Mouse (Mus musculus): Measurements from ENCODE around the gene Gmpr. TPM values are rescaled to one million over a fixed set of nuclear protein-coding genes. Genes with fewer than 3 reads are reported as not detected.

Gene Gmpr
- total RNA-seq, 2 experiments from 2014 or later, result 157 to 197 TPM

DNA sequence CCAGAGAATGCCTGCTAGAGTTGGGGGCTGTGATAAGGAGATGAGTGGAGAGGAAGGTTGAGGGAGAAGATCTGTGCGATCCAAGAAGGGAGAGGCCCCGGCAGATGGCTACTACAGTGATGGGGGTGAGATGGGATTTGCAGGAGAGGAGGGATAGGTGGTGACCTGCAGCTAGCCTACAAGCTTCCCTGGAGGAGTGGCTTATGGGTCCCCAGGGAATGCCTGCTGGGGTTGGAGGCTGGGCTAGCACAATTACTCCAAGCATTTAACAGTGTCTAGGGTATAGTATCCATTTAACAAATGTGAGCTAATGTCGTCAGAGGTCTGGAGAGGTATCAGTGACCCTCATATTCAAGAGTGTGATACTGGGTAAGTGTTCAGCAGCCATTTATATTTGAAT, 7.9 kb upstream of the Gmpr start:
- no peak for DNase-seq
- intact Hi-C loops (cut with DNase I), result no loop called here

DNA sequence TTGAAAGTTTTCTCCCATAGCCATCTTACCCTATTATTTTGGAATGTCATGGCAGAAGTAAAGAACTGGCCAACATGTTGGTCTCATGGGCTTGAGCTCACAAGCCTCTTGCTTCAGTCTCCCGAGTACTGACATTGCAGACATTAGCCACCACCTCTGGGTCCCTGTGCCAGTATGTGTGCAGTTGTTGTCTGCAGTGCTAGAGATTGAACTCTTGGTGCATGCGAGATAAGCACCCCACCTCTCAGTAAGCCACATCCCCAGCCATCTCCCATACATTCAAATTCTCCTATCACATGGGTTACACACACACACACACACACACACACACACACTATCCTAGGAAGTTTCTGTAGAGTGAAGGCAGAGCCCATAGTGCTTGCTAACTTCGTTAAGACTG, 7.3 kb upstream of the Gmpr start:
- no peak for DNase-seq
- intact Hi-C loops (cut with DNase I), result no loop called here

DNA sequence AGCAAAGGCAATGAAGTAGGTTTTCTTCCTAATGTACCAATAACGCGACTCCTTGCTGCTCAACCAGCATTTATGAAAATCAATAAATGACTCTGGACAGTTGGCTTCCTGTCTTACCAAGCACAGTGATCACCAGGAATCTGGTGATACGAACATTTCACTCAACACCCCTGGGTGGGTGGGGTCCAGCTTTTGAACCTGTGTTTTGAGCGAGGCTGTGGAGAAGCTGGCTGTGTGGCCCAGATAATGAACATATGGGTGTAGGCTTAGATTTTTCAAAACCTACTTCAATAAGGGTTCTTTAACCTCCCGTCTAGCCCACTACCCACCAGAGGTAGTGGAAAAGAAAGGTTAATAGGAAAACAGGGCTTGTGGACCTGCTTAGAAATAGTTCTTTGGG, 4.5 kb upstream of the Gmpr start:
- DNase-seq, result no peak
- intact Hi-C loops (cut with DNase I), result no loop called here

DNA sequence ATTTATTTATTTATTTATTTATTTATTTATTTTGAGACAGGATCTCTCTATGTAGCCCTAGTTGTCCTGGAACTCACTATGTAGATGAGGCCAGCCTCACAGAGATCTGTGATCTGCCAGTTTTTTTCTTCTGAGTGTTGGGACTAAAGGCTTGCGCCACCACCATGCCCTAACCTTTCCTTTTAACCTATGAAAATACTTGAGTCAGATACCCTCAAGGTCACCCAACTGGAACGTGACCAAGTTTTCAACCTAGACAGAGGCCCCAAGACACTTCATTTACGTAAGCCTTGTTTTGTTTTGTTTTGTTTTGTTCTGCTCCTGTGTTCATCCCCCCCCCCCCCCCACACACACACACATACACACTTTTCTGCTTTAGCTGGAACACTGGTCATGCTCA, 1.7 kb upstream of the Gmpr start:
- DNase-seq, result no peak
- intact Hi-C loops (cut with DNase I), result no loop called here

DNA sequence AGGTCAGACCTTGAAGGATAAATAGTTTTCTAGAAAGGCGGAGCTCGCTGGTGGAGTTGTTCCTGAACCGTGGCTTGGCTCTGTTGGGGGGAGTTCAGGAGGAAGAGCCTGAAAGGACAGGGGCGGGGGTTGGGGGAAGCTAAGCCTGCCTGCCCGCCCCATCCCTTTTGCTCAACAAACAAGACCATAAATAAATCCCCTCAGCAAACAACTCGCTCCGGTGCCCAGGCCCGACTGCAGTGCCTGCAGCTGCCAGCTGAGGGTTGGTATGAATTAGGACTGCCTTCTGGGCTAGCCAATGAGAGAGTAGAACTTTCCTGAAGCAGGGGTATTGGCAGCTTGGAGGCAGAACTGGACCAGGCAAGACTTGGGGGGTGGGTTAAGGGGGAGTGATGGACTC, 1.3 kb downstream of the Gmpr start:
- peak; percentile 50 to 56 for DNase-seq
- intact Hi-C loops (cut with DNase I), result loop anchor here (2.0 kb wide), 1 partner anchor 30 kb away; no protein-coding TSS in a partner anchor

DNA sequence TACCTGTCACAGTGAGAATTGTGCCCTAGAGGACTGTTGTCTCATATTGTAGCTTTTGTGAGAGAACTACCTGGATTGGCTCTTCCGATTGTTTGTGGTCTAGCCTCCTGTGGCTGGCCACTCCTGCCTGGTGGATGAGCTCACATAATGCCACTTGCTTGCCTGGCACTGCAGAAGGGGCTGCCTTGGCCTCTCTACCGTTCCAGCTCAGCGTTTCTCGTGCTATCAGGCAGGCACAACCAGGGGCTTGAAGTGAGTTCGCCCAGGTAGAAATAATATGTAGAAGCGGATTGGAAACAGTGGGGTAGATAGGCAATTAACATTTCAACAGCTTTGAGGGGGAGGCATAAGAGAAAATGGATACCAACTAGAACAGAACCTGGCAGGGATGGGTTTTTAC, 2.1 kb downstream of the Gmpr start:
- DNase-seq, result no peak
- intact Hi-C loops (cut with DNase I), result loop anchor here (2.0 kb wide), 1 partner anchor 29 kb away; no protein-coding TSS in a partner anchor

DNA sequence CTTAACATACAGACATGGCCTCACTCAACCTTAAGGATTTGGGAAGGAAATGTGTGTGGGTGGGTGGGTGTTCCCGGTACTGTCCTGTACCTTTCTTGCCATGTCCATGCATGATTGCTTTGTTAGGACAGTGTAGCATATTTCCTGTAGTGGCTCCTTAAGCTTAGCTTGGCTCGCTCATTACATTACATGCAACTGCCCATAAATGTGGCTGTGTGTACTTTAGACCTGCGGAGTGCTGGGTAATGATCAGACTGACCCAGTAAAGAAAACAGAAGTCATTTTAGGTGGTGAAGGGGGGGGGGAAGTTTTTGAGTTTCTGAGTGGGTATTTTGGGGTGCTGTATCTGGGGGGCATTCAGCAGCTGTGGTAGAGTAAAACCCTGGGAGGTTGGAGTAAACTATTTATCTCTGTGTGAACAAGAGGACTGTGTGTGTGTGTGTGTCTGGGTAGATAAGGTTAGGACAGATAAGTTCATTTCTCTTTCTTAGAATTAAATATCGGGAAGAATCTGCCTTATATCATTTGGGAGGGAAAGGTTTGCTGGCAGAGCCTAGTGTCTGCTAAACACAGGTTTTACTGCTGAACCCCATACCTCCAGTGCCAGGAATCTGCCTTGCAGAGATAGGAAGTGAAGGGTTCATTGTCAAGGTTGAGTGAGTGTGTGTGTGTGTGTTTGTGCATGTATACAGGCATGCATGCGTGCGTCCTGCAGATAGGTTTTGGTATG, 4.6 kb downstream of the Gmpr start:
- intact Hi-C loops (cut with DNase I), result no loop called here
- DNase-seq, result no peak

DNA sequence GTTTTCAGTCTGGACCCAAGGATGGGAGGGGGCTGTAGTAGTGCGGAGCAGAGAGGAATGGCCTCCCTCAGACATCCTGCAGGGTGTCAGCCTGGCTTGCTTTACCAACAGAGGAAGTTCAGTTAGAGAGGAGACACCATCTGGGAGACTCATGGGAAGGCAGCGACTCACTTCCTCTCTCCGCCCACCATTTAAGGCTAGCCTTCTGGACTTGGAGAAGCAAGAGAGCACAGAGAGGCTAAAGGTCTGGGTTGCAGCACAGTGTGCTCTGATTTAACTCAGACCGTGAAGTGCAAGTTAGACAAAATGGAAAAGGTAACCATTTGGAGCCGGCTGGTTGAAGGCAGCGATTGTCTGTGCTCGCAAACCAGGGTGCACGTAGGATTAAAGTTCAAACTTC, 5.3 kb downstream of the Gmpr start:
- no peak for DNase-seq
- intact Hi-C loops (cut with DNase I), result no loop called here

DNA sequence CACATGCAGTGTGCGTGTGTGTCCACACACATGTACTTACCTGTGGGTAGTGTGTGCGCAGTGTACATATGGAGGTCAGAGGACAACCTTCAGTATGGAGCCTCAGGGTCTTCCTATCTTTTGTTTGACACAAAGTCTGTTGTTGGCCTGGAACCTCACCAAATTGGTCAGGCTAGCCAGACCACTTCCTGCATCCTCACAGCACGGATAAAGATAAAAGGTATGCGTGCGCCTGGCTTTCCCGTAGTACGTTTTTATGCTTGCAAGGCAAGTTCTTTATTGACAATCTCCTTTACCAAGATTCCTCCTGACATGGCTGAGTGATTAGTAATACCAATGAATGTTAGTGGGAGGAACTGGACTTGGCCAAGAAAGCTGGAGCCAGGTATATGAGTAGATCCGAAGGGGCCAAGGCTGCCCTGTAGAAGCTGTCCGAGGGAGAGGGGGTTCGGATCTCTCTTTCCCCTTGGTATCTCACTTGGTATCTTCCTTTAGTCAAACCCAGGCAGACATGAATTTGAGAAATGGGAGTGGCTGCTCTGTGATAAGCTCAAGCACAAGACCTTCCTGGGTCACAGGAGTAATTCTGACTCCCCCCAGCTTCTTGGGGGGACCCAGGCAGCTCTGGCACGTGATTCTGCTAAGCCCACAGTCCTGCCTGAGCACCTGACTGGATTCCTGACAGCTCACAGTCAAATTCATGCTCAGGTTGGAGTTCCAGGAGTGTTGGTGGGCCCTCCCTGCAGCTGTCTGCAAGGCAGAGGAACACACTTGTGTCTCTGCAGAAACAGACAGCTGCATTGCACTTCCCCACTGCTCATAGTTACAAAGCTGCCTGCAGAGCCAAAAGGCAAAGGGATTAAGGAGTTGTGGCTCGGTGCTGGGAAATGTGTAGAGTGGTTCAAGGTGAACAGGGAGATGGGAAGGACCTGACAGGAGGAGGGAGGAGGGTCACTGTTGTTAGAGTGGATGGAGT, 6.1 kb downstream of the Gmpr start:
- intact Hi-C loops (cut with DNase I), result no loop called here

DNA sequence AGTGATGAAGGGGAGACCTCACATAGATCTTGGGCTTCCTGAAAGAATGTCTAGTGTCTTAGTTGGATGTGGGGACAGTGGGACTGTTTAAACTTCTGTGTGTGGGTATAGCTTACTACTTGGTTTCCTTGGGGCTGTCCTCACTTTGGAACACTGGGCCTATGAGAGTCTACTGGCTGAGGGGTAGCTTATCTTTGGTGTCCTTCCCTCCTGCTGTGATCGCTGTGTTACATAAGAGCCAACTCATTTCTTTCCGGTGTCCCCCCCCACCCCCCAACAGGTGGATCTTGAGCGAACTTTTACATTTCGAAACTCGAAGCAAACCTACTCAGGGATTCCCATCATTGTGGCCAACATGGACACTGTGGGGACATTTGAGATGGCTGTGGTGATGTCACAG, 6.9 kb downstream of the Gmpr start:
- intact Hi-C loops (cut with DNase I), result no loop called here
- DNase-seq, result no peak

More for the DNA sequence above, 6.1 kb downstream of the Gmpr start:
- no peak for DNase-seq

DNA sequence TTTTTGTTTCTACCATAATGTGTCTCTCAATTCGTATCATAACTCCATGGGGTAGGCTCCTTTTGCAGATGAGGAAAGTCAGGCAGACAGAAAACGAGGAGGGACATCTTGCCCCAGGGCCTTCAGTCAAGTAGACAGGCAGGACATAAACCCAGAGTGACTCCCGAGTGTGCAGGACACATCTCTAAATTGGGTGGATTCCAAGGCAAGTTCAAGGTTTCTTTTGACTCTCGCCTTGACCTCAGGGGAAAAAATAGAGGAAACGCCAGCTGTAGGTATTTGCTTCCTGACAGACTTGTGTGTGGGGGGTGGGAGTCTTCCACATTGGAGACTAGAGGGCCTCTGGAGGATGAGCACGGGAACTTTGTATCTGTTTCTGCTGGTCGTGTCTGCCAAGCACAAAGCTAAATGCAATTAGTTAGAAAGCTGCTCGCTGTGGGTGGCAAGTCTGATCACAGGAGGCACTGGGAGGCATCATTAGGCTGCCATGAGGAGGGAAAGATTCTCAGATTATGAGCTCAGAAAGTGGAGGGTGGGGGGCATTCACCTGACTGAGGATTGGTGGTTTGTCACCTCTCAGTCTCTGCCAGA, 7.7 kb downstream of the Gmpr start:
- intact Hi-C loops (cut with DNase I), result no loop called here
- DNase-seq, result no peak

DNA sequence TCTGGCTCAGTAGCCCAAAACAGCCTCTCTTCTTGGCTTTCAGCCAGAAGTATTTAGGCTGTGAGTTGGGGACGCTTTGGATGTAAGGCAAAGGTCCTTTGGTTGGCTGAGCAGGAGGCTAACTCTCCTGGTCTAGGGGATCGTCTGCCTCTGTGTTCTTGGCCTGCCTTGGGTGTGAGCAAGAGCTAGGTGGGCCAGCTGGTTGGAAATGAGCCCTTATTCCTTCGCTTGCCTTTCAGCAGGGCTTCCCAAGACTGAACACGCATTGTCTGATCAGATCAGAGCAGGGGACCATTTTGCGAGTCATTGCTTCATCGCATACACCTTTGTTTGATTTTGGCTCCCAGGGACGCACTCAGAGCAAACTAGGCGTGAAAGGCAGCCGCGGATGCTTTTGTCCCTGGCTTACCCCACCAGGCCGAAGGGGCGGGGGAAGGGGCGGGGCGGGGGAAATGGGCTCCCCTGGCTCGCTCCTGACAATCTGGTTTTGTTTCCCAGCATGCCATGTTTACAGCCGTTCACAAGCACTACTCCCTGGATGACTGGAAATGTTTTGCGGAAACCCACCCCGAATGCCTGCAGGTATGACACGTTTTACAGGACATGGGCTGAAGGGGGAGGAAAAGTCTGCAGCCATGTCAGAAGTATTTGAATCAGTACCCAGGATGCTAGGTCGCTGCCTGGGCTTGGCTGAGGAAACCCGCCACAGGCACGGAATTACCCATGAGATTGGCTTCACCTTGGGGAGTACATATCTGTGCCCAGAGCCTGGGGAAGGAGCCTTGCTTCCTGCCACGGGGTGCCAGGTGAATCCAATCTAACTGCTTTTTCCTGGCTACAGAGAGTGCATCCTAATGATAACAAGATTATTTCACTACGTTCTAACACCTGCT, 9.5 kb downstream of the Gmpr start:
- DNase-seq, result no peak
- intact Hi-C loops (cut with DNase I), result no loop called here

DNA sequence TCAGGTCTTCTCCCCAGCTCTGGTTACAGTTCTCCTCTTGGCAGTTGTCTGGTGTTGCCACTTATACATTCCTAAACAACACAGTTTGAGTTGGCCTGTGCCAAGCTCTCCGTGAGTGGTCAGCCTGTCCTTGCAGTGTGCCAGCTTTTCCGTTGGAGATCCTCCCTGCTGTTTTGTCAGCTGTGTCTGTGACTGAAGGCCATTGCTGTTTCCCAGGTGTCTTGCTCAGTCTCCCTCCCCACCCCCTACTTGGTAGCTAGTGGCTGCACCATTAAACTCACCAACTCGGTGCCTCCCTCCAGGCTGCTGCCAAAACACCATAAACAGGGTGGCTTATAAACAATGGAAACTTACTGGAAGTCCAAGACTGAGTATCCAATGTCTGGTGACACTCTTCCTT, 17.1 kb downstream of the Gmpr start:
- no peak for DNase-seq
- intact Hi-C loops (cut with DNase I), result no loop called here

DNA sequence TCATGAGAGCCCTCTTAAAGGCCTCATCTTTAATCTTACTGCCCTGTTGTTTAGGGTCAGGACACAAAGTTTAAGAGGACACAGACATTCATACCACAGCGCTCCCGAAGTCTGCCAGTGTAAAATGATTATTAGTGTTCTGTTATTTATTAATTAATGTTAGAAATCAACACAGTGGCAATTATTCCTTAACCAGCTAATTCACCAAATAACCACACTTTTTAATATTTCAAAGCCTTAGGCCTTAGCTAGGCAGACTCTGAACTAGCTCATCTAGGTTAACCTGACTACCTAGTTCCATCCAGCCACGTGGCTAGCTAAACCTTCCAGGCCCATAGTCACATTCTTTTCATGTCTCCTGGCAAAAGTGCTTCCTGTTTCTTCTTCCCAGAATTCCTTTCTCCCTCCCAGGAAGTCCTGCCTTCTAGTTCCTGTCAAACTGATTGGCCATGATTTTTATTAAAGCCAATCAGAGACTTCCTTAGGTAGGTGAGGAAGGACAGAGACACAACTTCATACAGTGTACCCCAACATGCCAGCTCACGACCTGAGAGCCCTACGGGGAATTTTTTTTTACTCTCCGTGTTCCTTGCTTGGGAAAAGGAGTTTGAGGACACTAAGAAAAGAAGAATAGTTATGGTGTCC, 17.7 kb downstream of the Gmpr start:
- DNase-seq, result no peak
- intact Hi-C loops (cut with DNase I), result no loop called here

DNA sequence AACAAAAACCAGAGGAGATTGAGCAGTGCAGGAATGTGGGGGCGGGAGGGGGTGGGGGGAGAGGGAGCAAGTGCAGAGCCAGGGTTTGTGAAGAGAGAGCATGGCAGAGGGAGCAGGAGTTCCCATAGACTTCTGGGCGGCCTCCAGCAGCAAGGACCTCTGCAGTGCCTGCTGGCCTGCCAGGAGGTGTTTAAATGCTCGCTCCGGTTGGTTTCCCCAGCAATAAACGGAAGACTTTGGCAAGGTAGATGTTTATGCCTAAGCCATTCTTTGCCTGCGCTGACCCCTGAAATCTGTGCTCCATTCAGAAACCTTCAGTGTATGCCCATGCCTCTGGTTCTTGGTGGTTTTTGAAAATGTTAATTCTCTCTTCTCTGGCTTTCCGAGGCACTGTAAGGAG, 19.0 kb downstream of the Gmpr start:
- DNase-seq, result no peak
- intact Hi-C loops (cut with DNase I), result no loop called here

DNA sequence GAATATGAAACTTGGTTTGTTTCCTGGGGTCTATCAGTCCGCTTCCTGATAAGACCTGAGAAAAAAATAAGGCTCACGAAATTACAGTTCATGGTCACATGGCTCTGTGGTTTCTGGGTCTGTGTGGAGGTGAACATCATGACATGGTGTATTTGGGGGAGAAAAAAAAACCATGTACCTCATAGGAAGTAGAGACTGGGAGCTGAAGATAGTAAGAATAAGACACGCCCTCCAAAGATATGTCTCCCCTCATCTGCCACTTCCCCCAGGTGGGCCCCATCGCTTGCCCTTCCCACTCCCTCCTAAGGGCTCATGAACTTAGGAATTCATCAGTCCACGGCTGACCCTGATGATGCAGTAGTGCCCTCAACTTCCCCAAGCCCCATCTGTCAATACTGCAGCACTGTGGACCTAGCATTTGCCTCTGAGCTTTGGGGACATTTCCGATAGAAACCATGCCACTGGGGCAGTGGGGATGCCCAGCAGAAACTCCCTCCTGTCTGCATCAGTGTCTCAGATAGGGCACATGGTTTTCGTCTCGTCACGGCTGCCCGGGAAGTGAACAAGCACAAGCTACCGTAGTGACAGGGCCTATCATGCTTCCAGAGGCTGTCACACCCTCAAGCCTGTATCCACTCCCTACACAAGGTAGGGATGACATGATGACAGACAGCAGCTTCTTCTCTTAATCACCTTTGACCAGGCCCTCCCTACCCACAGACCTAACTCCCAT, 20.2 kb downstream of the Gmpr start:
- intact Hi-C loops (cut with DNase I), result no loop called here
- DNase-seq, result no peak

DNA sequence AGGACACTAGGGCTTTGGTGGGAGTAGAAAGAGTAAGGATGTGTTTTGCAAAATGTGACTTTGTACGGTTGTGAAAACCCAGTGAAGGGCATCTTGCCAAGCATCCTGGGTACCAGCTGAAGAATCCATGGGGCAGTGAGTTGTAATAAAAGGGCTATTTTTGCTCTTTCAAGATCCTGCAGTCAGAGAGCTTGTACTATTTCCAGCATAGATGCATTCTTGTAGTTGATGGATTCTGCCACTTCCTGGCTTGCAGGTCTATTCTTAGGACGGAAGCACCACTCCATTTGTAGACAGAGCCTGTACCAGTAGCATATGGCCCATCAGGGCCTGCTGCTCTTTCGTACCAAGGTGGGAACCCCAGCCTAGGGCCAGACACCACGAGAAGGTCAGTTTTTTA, 21.5 kb downstream of the Gmpr start:
- intact Hi-C loops (cut with DNase I), result no loop called here
- no peak for DNase-seq

DNA sequence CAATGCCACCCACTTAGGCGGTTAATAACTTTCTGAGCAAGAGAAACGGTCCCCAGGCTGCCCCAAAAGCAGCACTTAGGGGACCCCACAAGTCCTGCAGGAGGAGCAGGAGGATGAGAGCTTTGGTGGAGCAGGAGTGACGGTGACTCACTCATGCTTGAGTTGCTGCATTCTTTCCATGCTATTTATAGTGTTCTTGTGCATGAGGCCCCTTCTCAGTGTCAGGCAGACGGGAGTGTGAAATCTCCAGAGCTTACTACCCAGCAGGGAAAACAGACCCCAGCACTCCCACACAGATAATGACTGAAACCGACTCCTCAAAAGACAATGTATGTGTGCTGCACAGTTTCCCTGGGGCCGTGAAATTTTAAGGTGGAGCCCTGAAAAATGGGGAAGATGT, 23.5 kb downstream of the Gmpr start:
- intact Hi-C loops (cut with DNase I), result no loop called here
- no peak for DNase-seq
